Mouse (Mus musculus): Measurements from ENCODE around the gene Focad. TPM values are rescaled to one million over a fixed set of nuclear protein-coding genes. Genes with fewer than 3 reads are reported as not detected.

The Focad gene
- polyA plus RNA-seq, 1 experiment, result 7.2 TPM

DNA sequence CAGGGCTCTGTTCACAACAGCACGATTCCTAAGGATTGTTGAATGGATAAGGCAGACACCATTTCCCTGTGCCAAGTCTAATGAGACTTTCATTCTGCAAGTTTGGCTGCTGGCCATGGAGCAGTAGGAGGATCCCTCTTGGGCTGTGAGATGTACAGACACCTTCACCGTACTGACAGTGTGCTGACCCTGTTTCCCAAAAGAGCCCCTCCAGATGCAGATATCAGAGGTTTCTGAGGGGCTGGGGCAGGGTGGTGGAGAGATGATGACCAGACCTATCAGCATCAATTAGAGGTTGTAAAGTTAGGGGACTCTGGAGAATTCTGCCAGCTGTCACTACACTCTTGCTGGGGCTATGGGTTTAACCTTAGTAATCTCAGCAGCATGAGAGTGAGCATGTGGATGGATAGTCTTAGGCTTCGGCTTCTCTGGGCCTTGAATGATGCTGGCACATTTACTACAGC is 115.0 kb downstream of the Focad start:
- H3K27ac ChIP-seq (ENCODE audit: control insufficient read depth, insufficient read depth, low read depth, low read length), result no peak overlapping the region
- TF ChIP-seq CTCF (IDR thresholded peaks at IDR 0.05; ENCODE audit: control insufficient read depth, insufficient read depth, insufficient replicate concordance, low read depth, low read length) (no peak), POLR2A (IDR thresholded peaks at IDR 0.05; ENCODE audit: control insufficient read depth, low read depth, low read length) (no peak)
- H3K27me3 ChIP-seq (ENCODE audit: control insufficient read depth, insufficient read depth, low read length), result no peaks in the 10 kb centered on the region
- H3K36me3 ChIP-seq (ENCODE audit: control insufficient read depth, insufficient read depth, low read length), result no peaks in the 10 kb centered on the region
- H3K4me3 ChIP-seq (ENCODE audit: control insufficient read depth, low read depth, low read length), result no peak overlapping the region
- no peaks in the 10 kb centered on the region for H3K4me1 ChIP-seq (ENCODE audit: control insufficient read depth, insufficient read depth, low read length)

DNA sequence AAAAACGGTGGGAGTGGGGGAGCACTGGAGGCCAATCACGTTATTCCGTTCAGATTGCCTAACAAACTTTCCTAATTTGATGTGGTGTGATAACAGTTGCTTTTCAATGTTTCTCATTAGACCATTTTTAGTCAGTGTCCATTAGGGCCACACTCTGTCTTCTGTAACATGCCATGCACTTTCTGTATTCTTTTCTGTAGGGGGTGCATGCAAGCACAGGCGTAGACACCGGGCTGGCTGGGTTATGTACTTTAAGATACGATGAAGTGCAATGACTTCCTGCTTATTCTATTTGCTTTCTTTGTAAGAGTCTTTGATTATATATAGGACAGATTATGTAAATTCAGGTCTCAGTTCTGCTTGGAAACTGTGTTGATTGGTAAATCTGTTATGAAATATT is 116.2 kb downstream of the Focad start:
- Histone ChIP-seq H3K27me3 (ENCODE audit: control insufficient read depth, insufficient read depth, low read length) (no peaks in the 10 kb centered on the region), H3K27ac (ENCODE audit: control insufficient read depth, insufficient read depth, low read depth, low read length) (no peak overlapping the region), H3K4me1 (ENCODE audit: control insufficient read depth, insufficient read depth, low read length) (no peaks in the 10 kb centered on the region), H3K36me3 (ENCODE audit: control insufficient read depth, insufficient read depth, low read length) (no peaks in the 10 kb centered on the region), H3K4me3 (ENCODE audit: control insufficient read depth, low read depth, low read length) (no peak overlapping the region)
- TF ChIP-seq POLR2A (IDR thresholded peaks at IDR 0.05; ENCODE audit: control insufficient read depth, low read depth, low read length), result no peak

DNA sequence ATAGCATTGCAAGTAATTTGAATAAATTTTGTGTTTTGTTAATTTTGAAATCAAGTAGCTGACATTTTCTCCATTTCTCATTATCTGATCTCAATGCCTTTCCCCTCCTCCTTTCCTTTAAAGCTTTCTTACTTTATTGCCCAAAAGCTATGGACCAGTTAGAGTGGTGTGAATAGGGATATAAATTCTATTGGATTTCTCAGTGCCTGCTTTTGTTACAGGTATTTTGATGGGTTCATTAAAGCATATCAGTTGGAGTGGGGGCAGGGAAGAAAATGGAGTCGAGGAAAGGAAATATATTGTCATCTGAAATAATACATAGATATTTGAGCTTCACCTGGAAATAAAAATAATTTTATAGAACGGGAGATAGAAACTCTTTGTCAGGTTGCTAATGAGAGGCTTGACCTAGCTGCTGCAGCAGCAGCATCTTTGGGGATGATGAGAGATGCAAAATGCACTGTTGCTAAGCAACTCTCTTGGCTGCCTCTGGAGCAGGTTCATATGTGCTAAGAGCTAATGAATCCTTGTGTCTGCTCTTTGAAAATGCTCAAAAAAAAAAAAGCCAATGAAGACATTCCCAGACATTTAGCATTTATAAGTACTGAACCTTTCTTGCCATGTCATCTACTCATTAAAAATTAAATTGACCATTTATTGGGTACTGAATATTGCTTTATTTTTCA is 116.9 kb downstream of the Focad start:
- no peak overlapping the region for H3K27ac ChIP-seq (ENCODE audit: control insufficient read depth, insufficient read depth, low read depth, low read length)
- no peaks in the 10 kb centered on the region for H3K4me1 ChIP-seq (ENCODE audit: control insufficient read depth, insufficient read depth, low read length)
- no peaks in the 10 kb centered on the region for H3K27me3 ChIP-seq (ENCODE audit: control insufficient read depth, insufficient read depth, low read length)
- TF ChIP-seq CTCF (IDR thresholded peaks at IDR 0.05; ENCODE audit: control insufficient read depth, insufficient read depth, insufficient replicate concordance, low read depth, low read length) (no peak), POLR2A (IDR thresholded peaks at IDR 0.05; ENCODE audit: control insufficient read depth, low read depth, low read length) (no peak)
- H3K4me3 ChIP-seq (ENCODE audit: control insufficient read depth, low read depth, low read length), result no peak overlapping the region
- H3K36me3 ChIP-seq (ENCODE audit: control insufficient read depth, insufficient read depth, low read length), result no peaks in the 10 kb centered on the region

DNA sequence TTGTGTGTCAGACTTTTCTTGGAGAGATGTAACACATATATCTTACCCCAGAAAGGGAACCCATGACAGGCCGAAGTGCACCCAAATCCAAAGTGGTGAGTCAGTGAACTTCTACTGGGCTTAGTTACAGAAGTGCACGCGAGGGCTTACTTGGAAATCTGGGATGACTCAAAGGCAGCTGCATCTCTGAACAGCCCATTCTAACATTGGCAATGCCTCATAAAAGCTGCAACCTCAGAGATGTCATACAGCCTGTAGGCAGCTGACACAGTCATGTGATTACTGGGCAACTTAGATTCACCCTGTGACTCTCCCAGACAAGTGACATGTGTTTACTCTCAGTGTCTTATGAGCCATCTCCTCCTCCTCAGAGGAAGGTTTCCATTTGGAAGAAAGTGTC is 119.5 kb downstream of the Focad start:
- Histone ChIP-seq H3K4me1 (ENCODE audit: control insufficient read depth, insufficient read depth, low read length) (no peaks in the 10 kb centered on the region), H3K4me3 (ENCODE audit: control insufficient read depth, low read depth, low read length) (no peak overlapping the region), H3K27me3 (ENCODE audit: control insufficient read depth, insufficient read depth, low read length) (no peaks in the 10 kb centered on the region), H3K36me3 (ENCODE audit: control insufficient read depth, insufficient read depth, low read length) (no peaks in the 10 kb centered on the region), H3K27ac (ENCODE audit: control insufficient read depth, insufficient read depth, low read depth, low read length) (no peak overlapping the region)
- no peak for TF ChIP-seq CTCF (IDR thresholded peaks at IDR 0.05; ENCODE audit: control insufficient read depth, insufficient read depth, insufficient replicate concordance, low read depth, low read length)
- no peak for TF ChIP-seq POLR2A (IDR thresholded peaks at IDR 0.05; ENCODE audit: control insufficient read depth, low read depth, low read length)

DNA sequence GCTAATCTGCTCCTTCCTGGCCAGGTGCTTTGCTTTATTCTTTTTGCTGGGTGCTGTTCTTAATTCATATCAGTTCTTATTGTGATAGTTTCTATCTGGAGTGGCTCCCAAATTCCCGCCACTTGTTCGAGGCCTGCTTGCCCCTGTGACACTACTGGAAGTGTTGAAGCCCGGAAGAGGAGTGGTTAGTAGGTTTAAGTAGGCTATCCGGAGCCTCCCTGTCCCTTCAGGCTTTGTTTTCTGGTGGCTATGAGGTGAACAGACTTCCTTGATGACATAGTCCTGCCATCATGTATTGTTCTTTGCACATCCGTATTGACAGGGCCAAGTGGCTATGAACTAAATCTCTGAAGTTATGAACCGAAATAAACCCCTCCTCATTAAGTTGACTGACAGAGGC is 123.9 kb downstream of the Focad start:
- H3K4me1 ChIP-seq (ENCODE audit: control insufficient read depth, insufficient read depth, low read length), result no peaks in the 10 kb centered on the region
- no peaks in the 10 kb centered on the region for H3K36me3 ChIP-seq (ENCODE audit: control insufficient read depth, insufficient read depth, low read length)
- TF ChIP-seq CTCF (IDR thresholded peaks at IDR 0.05; ENCODE audit: control insufficient read depth, insufficient read depth, insufficient replicate concordance, low read depth, low read length) (no peak), POLR2A (IDR thresholded peaks at IDR 0.05; ENCODE audit: control insufficient read depth, low read depth, low read length) (no peak)
- no peak overlapping the region for H3K4me3 ChIP-seq (ENCODE audit: control insufficient read depth, low read depth, low read length)
- no peak overlapping the region for H3K27ac ChIP-seq (ENCODE audit: control insufficient read depth, insufficient read depth, low read depth, low read length)
- H3K27me3 ChIP-seq (ENCODE audit: control insufficient read depth, insufficient read depth, low read length), result no peaks in the 10 kb centered on the region

DNA sequence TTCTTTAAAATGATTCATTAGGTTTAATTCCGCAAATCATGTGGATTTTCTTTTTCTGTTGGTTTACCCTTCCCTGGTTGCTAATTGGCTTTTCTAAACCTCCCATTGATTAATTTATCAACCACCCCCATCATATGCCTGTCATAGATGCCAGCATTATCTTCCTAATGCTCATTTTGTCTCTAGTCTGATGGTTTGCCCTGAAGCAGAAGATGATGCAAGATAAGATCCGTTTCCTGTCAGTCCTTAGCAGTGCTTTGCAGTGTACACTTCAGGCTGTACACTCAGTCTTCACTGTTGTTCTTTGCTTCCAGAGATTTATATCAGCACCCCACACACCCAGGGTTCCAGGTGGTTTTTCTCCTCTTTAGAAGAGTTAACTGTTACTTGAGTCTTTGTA is 124.4 kb downstream of the Focad start:
- H3K36me3 ChIP-seq (ENCODE audit: control insufficient read depth, insufficient read depth, low read length), result no peaks in the 10 kb centered on the region
- no peaks in the 10 kb centered on the region for H3K4me1 ChIP-seq (ENCODE audit: control insufficient read depth, insufficient read depth, low read length)
- H3K4me3 ChIP-seq (ENCODE audit: control insufficient read depth, low read depth, low read length), result no peak overlapping the region
- TF ChIP-seq CTCF (IDR thresholded peaks at IDR 0.05; ENCODE audit: control insufficient read depth, insufficient read depth, insufficient replicate concordance, low read depth, low read length), result no peak
- no peak for TF ChIP-seq POLR2A (IDR thresholded peaks at IDR 0.05; ENCODE audit: control insufficient read depth, low read depth, low read length)
- no peak overlapping the region for H3K27ac ChIP-seq (ENCODE audit: control insufficient read depth, insufficient read depth, low read depth, low read length)
- no peaks in the 10 kb centered on the region for H3K27me3 ChIP-seq (ENCODE audit: control insufficient read depth, insufficient read depth, low read length)

DNA sequence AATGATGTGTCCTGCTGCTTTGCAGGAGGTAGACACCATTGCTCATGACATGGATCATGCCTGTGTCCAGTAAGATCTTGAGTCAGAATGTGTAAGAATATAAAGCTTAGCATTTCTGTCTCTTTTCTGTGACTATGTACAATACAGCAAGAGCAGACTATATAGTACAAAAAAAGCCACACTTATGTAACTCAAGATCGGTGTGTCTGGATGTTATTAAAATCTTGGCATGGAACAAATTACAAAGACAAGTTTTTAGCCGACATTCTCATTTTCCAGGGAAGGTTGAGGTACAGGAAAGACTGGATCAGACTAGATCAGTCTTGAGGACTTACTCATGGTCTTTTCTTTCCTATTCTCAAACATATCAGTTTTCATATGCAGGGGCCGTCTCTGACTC is 136.9 kb downstream of the Focad start:
- Histone ChIP-seq H3K4me1 (ENCODE audit: control insufficient read depth, insufficient read depth, low read length) (no peaks in the 10 kb centered on the region), H3K4me3 (ENCODE audit: control insufficient read depth, low read depth, low read length) (no peak overlapping the region), H3K36me3 (ENCODE audit: control insufficient read depth, insufficient read depth, low read length) (no peaks in the 10 kb centered on the region), H3K27me3 (ENCODE audit: control insufficient read depth, insufficient read depth, low read length) (no peaks in the 10 kb centered on the region), H3K27ac (ENCODE audit: control insufficient read depth, insufficient read depth, low read depth, low read length) (no peak overlapping the region)
- TF ChIP-seq CTCF (IDR thresholded peaks at IDR 0.05; ENCODE audit: control insufficient read depth, insufficient read depth, insufficient replicate concordance, low read depth, low read length) (no peak), POLR2A (IDR thresholded peaks at IDR 0.05; ENCODE audit: control insufficient read depth, low read depth, low read length) (no peak)

DNA sequence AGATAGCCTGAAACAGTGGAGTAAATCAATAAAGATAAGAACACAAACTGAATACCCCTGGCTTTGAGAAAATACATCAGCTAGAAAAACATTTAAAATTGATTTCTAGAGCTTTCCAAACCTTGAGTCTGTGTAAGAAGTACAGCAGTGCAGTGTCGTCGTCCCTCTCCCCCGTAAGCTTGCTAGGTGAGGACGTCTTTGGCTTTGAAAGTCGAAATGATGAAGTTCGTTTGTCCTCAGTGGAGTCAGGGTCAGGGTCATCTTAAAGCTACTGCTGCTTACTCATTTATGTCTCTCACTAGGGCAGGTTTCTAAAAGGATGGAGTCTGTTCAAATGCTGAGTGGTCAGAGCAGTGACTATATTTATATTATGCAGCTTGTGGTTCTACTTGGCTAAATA is 141.5 kb downstream of the Focad start:
- no peak overlapping the region for H3K4me3 ChIP-seq (ENCODE audit: control insufficient read depth, low read depth, low read length)
- no peaks in the 10 kb centered on the region for H3K36me3 ChIP-seq (ENCODE audit: control insufficient read depth, insufficient read depth, low read length)
- no peaks in the 10 kb centered on the region for H3K27me3 ChIP-seq (ENCODE audit: control insufficient read depth, insufficient read depth, low read length)
- TF ChIP-seq CTCF (IDR thresholded peaks at IDR 0.05; ENCODE audit: control insufficient read depth, insufficient read depth, insufficient replicate concordance, low read depth, low read length) (no peak), POLR2A (IDR thresholded peaks at IDR 0.05; ENCODE audit: control insufficient read depth, low read depth, low read length) (no peak)
- no peaks in the 10 kb centered on the region for H3K4me1 ChIP-seq (ENCODE audit: control insufficient read depth, insufficient read depth, low read length)
- H3K27ac ChIP-seq (ENCODE audit: control insufficient read depth, insufficient read depth, low read depth, low read length), result no peak overlapping the region
